Mouse (Mus musculus) limb, embryonic 13.5 days (tissue): ENCODE data around the gene Gm4981. TPM values are rescaled to one million over a fixed set of nuclear protein-coding genes. Genes with fewer than 3 reads are reported as not detected.

ENCODE experiments used
- ATAC-seq: fragments of 200-750 bp; cut with Nextera tagmentation; 2 replicates; pipeline ENCODE4 v1.8.0; 2017; ENCODE audit warnings: low read depth, moderate number of reproducible peaks, moderate TSS enrichment; ENCODE audit not compliant: low FRiP score
- H3K27ac ChIP-seq: fragments of 300-500 bp; sonication (generic); 2 replicates; pipeline ENCODE4 v1.5.1; 2015; ENCODE audit warnings: inconsistent platforms, mild to moderate bottlenecking, moderate library complexity
- H3K27me3 ChIP-seq: fragments of 300-500 bp; sonication (generic); 2 replicates; pipeline ENCODE4 v1.6.1; 2015; ENCODE audit warnings: mild to moderate bottlenecking, inconsistent platforms
- H3K36me3 ChIP-seq: fragments of 300-500 bp; sonication (generic); 2 replicates; pipeline ENCODE4 v1.6.1; 2015; ENCODE audit warnings: inconsistent platforms, mild to moderate bottlenecking, moderate library complexity
- H3K4me1 ChIP-seq: fragments of 300-500 bp; sonication (generic); 2 replicates; pipeline ENCODE4 v1.6.1; 2015; ENCODE audit warnings: inconsistent platforms
- H3K4me2 ChIP-seq: fragments of 300-500 bp; sonication (generic); replicated peaks from 2 replicates; pipeline ENCODE4 v1.6.1; 2015; ENCODE audit warnings: inconsistent platforms, mild to moderate bottlenecking, moderate library complexity
- H3K4me3 ChIP-seq: fragments of 300-500 bp; sonication (generic); 2 replicates; pipeline ENCODE4 v1.5.1; 2015; ENCODE audit warnings: moderate library complexity, mild to moderate bottlenecking, inconsistent platforms
- H3K9ac ChIP-seq: fragments of 300-500 bp; sonication (generic); 2 replicates; pipeline ENCODE4 v1.6.1; 2015; ENCODE audit warnings: mild to moderate bottlenecking, inconsistent platforms
- H3K9me3 ChIP-seq: fragments of 300-500 bp; sonication (generic); 2 replicates; pipeline ENCODE4 v1.6.1; 2016; ENCODE audit warnings: inconsistent platforms
- WGBS: fragments of 180-500 bp; shearing (Covaris S2); methylation state at CpG from one replicate; pipeline ENCODE4 v1.1.7; 2015; 5-methylcytosine and 5-hydroxymethylcytosine counted together
- polyA plus RNA-seq: library from polyadenylated mRNA; unstranded; fragments of >200 nt; fragmentation: Nextera tagmentation; extraction: Ambion mirVana; gene quantifications from 2 replicates; pipeline ENCODE4 v1.2.1, GENCODE M21; 2015

Gm4981 gene
- polyA plus RNA-seq, 1 experiment from 2014 or later, result not detected

DNA sequence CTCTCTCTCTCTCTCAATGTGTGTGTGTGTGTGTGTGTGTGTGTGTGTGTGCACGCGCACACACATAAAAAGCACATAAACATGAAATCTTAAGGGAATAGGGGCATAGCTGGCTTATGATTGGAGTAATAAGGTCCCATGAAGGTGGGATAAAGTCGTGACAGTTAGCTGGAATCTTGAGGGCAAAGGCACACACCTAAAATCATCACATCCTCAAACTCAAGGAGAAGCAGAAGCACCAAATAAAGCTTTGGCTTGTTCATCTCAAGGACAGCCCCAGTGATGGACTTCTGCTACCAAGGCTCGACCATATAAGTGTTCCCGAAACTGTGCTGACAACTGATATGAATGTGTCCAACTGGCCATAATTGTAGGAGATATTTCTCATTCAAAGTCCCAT lies 21.6 kb downstream of the Gm4981 start:
- no peaks in the 10 kb centered on the region for H3K4me1 ChIP-seq
- no peak overlapping the region for H3K27ac ChIP-seq
- H3K9me3 ChIP-seq, result no peaks in the 10 kb centered on the region
- 80% methylated on average over 5 of the region's 5 CpGs for WGBS
- H3K9ac ChIP-seq, result no peak overlapping the region
- no peak overlapping the region for H3K4me2 ChIP-seq
- H3K27me3 ChIP-seq, result no peaks in the 10 kb centered on the region
- no peak for ATAC-seq
- no peak overlapping the region for H3K4me3 ChIP-seq
- H3K36me3 ChIP-seq, result no peaks in the 10 kb centered on the region

- ATAC-seq, result no peak
- no peaks in the 10 kb centered on the region for H3K36me3 ChIP-seq
- no peak overlapping the region for H3K4me3 ChIP-seq
- no peaks in the 10 kb centered on the region for H3K4me1 ChIP-seq
- H3K27ac ChIP-seq, result no peak overlapping the region
- no peaks in the 10 kb centered on the region for H3K9me3 ChIP-seq
- H3K4me2 ChIP-seq, result no peak overlapping the region
- no peaks in the 10 kb centered on the region for H3K27me3 ChIP-seq
- H3K9ac ChIP-seq, result no peak overlapping the region
Observed at GRCm38 (mm10) chr10:58214497-58214896, 22.0 kb downstream of the Gm4981 start.

- Histone ChIP-seq H3K4me1 (no peaks in the 10 kb centered on the region), H3K36me3 (no peaks in the 10 kb centered on the region), H3K27ac (no peak overlapping the region), H3K9ac (no peak overlapping the region), H3K4me2 (no peak overlapping the region), H3K9me3 (no peaks in the 10 kb centered on the region), H3K27me3 (no peaks in the 10 kb centered on the region), H3K4me3 (no peak overlapping the region)
- WGBS, result 72% methylated on average over 7 of the region's 7 CpGs
- ATAC-seq, result no peak
Observed at GRCm38 (mm10) chr10:58212230-58212629, 24.3 kb downstream of the Gm4981 start.

DNA sequence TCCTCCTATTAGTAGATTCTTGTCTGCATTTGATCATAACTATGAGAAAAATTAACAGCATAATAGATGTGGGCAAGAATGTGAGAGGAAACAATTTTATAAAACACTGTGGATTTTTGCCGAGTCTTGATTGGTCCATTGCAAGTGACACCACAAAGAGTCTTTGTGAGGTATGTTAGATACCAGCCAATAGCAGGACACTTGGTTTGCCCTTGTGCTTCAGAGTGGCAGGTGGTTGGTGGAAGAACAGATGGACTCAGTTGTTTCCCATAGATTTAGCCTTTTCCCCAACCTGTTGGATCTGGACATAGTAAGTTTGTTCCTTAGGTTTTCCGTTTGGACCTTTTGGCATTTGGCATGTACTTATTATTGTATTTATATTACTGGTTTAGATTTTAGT lies 25.3 kb downstream of the Gm4981 start:
- no peaks in the 10 kb centered on the region for H3K4me1 ChIP-seq
- 0 out of 2 replicates have a peak, but pooled peaks cover 3% of the 10 kb centered on the region for H3K9me3 ChIP-seq
- no peak overlapping the region for H3K9ac ChIP-seq
- H3K27me3 ChIP-seq, result no peaks in the 10 kb centered on the region
- WGBS, result 87% methylated on average over 2 of the region's 2 CpGs
- H3K4me2 ChIP-seq, result no peak overlapping the region
- no peaks in the 10 kb centered on the region for H3K36me3 ChIP-seq
- no peak overlapping the region for H3K27ac ChIP-seq
- H3K4me3 ChIP-seq, result no peak overlapping the region
- no peak for ATAC-seq

- Histone ChIP-seq H3K9me3 (peaks cover 8% of the 10 kb centered on the region; the same call in 1 of the 2 replicates), H3K36me3 (no peaks in the 10 kb centered on the region), H3K27ac (no peak overlapping the region), H3K4me3 (no peak overlapping the region), H3K9ac (no peak overlapping the region), H3K4me1 (no peaks in the 10 kb centered on the region), H3K4me2 (no peak overlapping the region), H3K27me3 (no peaks in the 10 kb centered on the region)
- ATAC-seq, result no peak
- WGBS, result 66% methylated on average over 1 of the region's 1 CpGs
Observed at GRCm38 (mm10) chr10:58210514-58210913, 26.0 kb downstream of the Gm4981 start.

- Histone ChIP-seq H3K27me3 (no peaks in the 10 kb centered on the region), H3K27ac (no peak overlapping the region), H3K4me3 (no peak overlapping the region), H3K9me3 (peaks cover 8% of the 10 kb centered on the region; the same call in 1 of the 2 replicates), H3K36me3 (no peaks in the 10 kb centered on the region), H3K4me1 (no peaks in the 10 kb centered on the region), H3K4me2 (no peak overlapping the region), H3K9ac (no peak overlapping the region)
- 81% methylated on average over 2 of the region's 2 CpGs for WGBS
- no peak; the same call in 1 of the 2 replicates for ATAC-seq
Observed at GRCm38 (mm10) chr10:58209710-58210467, 26.6 kb downstream of the Gm4981 start.

- no peak overlapping the region for H3K4me2 ChIP-seq
- peaks cover 8% of the 10 kb centered on the region; the same call in 1 of the 2 replicates for H3K9me3 ChIP-seq
- H3K27ac ChIP-seq, result no peak overlapping the region
- H3K4me3 ChIP-seq, result no peak overlapping the region
- H3K9ac ChIP-seq, result no peak overlapping the region
- H3K36me3 ChIP-seq, result no peaks in the 10 kb centered on the region
- no peaks in the 10 kb centered on the region for H3K27me3 ChIP-seq
- 86% methylated on average over 4 of the region's 4 CpGs for WGBS
- no peak for ATAC-seq
- no peaks in the 10 kb centered on the region for H3K4me1 ChIP-seq
Observed at GRCm38 (mm10) chr10:58206639-58207404, 29.7 kb downstream of the Gm4981 start.

GRCm38 (mm10) chr10:58205986-58206385 lies 30.5 kb downstream of the Gm4981 start:
- Histone ChIP-seq H3K36me3 (no peaks in the 10 kb centered on the region), H3K4me3 (no peak overlapping the region), H3K4me2 (no peak overlapping the region), H3K9me3 (peaks cover 8% of the 10 kb centered on the region; the same call in 1 of the 2 replicates), H3K27me3 (no peaks in the 10 kb centered on the region), H3K9ac (no peak overlapping the region), H3K27ac (no peak overlapping the region), H3K4me1 (no peaks in the 10 kb centered on the region)
- WGBS, result 39% methylated on average over 1 of the region's 1 CpGs
- ATAC-seq, result no peak

Other genes with a start within 250 kb of the Gm4981 start
- not detected in 2 replicates for gene AW822073, start 11.8 kb downstream of the Gm4981 start, polyA plus RNA-seq
- gene Duxf3, start 4.0 kb downstream of the Gm4981 start, polyA plus RNA-seq, result not detected in 2 replicates
- gene Gcc2, start 18.8 kb upstream of the Gm4981 start, polyA plus RNA-seq, result 67.0 and 71.3 TPM in 2 replicates
- 141 and 147 TPM in 2 replicates for gene Lims1, start 86.8 kb upstream of the Gm4981 start, polyA plus RNA-seq
- 24.8 and 26.2 TPM in 2 replicates for gene Ranbp2, start 210.2 kb upstream of the Gm4981 start, polyA plus RNA-seq